Mouse (Mus musculus) CH12.LX (cell line): ENCODE measurements around the gene Dnase2b. TPM values are rescaled to one million over a fixed set of nuclear protein-coding genes. Genes with fewer than 3 reads are reported as not detected.

ENCODE experiments used
- DNase-seq: peaks from one replicate; pipeline ENCODE4 v3.0.0-alpha.2; 2013; ENCODE audit errors: extremely low read depth
- H3K27ac ChIP-seq: 2 replicates; pipeline ENCODE4 v1.5.1; 2012; ENCODE audit warnings: low read depth, mild to moderate bottlenecking, control low read depth, moderate library complexity; ENCODE audit not compliant: insufficient read depth
- H3K27me3 ChIP-seq: replicated peaks from 2 replicates; pipeline ENCODE3; 2012; ENCODE audit warnings: inconsistent platforms
- H3K36me3 ChIP-seq, 2 experiments: replicated peaks in 1 of 2; 2 replicates each; pipeline versions ENCODE3 to v1.6.1; 2012; ENCODE audit warnings: inconsistent platforms in 1 of 2, low read length in 1 of 2, mild to moderate bottlenecking in 1 of 2, mixed read lengths in 1 of 2, moderate library complexity in 1 of 2; ENCODE audit not compliant: control insufficient read depth in 1 of 2, insufficient read depth in 1 of 2
- H3K4me1 ChIP-seq, 2 experiments: 2 replicates each; pipeline ENCODE4 v1.6.1; 2012; ENCODE audit warnings: inconsistent platforms in 1 of 2, moderate library complexity in 1 of 2; ENCODE audit not compliant: insufficient read depth in 2 of 2, control insufficient read depth in 1 of 2
- H3K4me2 ChIP-seq: 2 replicates; pipeline ENCODE4 v1.6.1; 2012; ENCODE audit warnings: low read depth, mild to moderate bottlenecking, control low read depth; ENCODE audit not compliant: poor library complexity, insufficient read depth, severe bottlenecking
- H3K4me3 ChIP-seq, 3 experiments: fragments of 150-350 bp in 1 of 3; sonication (generic) in 1 of 3; replicated peaks in 1 of 3; 2 replicates each; pipeline versions ENCODE3 to v1.5.1; 2011 to 2012; ENCODE audit warnings: low read depth in 2 of 3, low read length in 2 of 3, mild to moderate bottlenecking in 2 of 3, moderate library complexity in 2 of 3, control low read depth in 1 of 3, improper control_type of control experiment in 1 of 3, inconsistent platforms in 1 of 3, mixed read lengths in 1 of 3; ENCODE audit not compliant: poor library complexity in 1 of 3
- H3K79me2 ChIP-seq: replicated peaks from 2 replicates; pipeline ENCODE4 v1.6.1; 2012; ENCODE audit warnings: mild to moderate bottlenecking, moderate library complexity; ENCODE audit not compliant: control insufficient read depth, poor library complexity, insufficient read depth, severe bottlenecking; ENCODE audit errors: extremely low read depth
- H3K9ac ChIP-seq: 2 replicates; pipeline ENCODE4 v1.6.1; 2012; ENCODE audit warnings: low read depth, mild to moderate bottlenecking, control low read depth, moderate library complexity; ENCODE audit not compliant: insufficient read depth
- H3K9me3 ChIP-seq: replicated peaks from 2 replicates; pipeline ENCODE3; 2012; ENCODE audit warnings: low read length, inconsistent platforms, mixed read lengths
- CHD1 ChIP-seq: IDR thresholded peaks from 2 replicates; pipeline ENCODE4 v1.6.1; 2012; ENCODE audit warnings: low read depth, low read length, improper control_type of control experiment, inconsistent platforms
- CHD2 ChIP-seq: IDR thresholded peaks from 2 replicates; pipeline ENCODE4 v1.6.1; 2011; ENCODE audit warnings: low read length, improper control_type of control experiment
- CTCF ChIP-seq, 2 experiments: IDR thresholded peaks in 1 of 2; conservative IDR thresholded peaks in 1 of 2; 2 replicates each; pipeline ENCODE4 v1.5.1; 2011 to 2012; ENCODE audit warnings: low read depth in 2 of 2, low read length in 2 of 2, improper control_type of control experiment in 1 of 2, inconsistent platforms in 1 of 2, mild to moderate bottlenecking in 1 of 2, moderate library complexity in 1 of 2
- E2F4 ChIP-seq: IDR thresholded peaks from 2 replicates; pipeline ENCODE4 v1.6.1; 2011; ENCODE audit warnings: low read depth, low read length, improper control_type of control experiment; ENCODE audit not compliant: insufficient replicate concordance
- ELF1 ChIP-seq: IDR thresholded peaks from 2 replicates; pipeline ENCODE4 v1.6.1; 2014; ENCODE audit warnings: low read depth, mild to moderate bottlenecking, inconsistent platforms, low read length, improper control_type of control experiment
- EP300 ChIP-seq: IDR thresholded peaks from 2 replicates; pipeline ENCODE4 v1.6.1; 2011; ENCODE audit warnings: low read length, improper control_type of control experiment
- ETS1 ChIP-seq: conservative IDR thresholded peaks from 2 replicates; pipeline ENCODE4 v1.6.1; 2012; ENCODE audit warnings: low read depth, mild to moderate bottlenecking, inconsistent platforms, low read length, improper control_type of control experiment, moderate library complexity
- GABPA ChIP-seq: IDR thresholded peaks from 2 replicates; pipeline ENCODE4 v1.6.1; 2012; ENCODE audit warnings: low read depth, low read length, improper control_type of control experiment, inconsistent platforms; ENCODE audit not compliant: insufficient replicate concordance
- JUN ChIP-seq: IDR thresholded peaks from 2 replicates; pipeline ENCODE4 v1.6.1; 2011; ENCODE audit warnings: low read depth, mild to moderate bottlenecking, low read length, improper control_type of control experiment, moderate library complexity; ENCODE audit not compliant: insufficient read depth
- JUND ChIP-seq: conservative IDR thresholded peaks from 2 replicates; pipeline ENCODE4 v1.6.1; 2011; ENCODE audit warnings: low read depth, low read length, improper control_type of control experiment
- KAT2A ChIP-seq: IDR thresholded peaks from 2 replicates; pipeline ENCODE4 v1.6.1; 2012; ENCODE audit warnings: low read length, improper control_type of control experiment, inconsistent platforms; ENCODE audit not compliant: insufficient replicate concordance
- MAZ ChIP-seq: IDR thresholded peaks from 2 replicates; pipeline ENCODE4 v1.6.1; 2012; ENCODE audit warnings: low read depth, mild to moderate bottlenecking, inconsistent platforms, low read length, improper control_type of control experiment, moderate library complexity
- MXI1 ChIP-seq: IDR thresholded peaks from 2 replicates; pipeline ENCODE4 v1.6.1; 2011; ENCODE audit warnings: mild to moderate bottlenecking, low read depth, low read length, improper control_type of control experiment
- MYC ChIP-seq: IDR thresholded peaks from 2 replicates; pipeline ENCODE4 v1.6.1; 2011; ENCODE audit warnings: low read depth, mild to moderate bottlenecking, improper control_type of control experiment, low read length
- NELFE ChIP-seq: IDR thresholded peaks from 2 replicates; pipeline ENCODE4 v1.6.1; 2011; ENCODE audit warnings: low read depth, low read length, improper control_type of control experiment
- PAX5 ChIP-seq: IDR thresholded peaks from 2 replicates; pipeline ENCODE4 v1.6.1; 2012; ENCODE audit warnings: low read length, inconsistent platforms, mixed read lengths
- POLR2AphosphoS2 ChIP-seq: IDR thresholded peaks from 2 replicates; pipeline ENCODE4 v1.6.1; 2011; ENCODE audit warnings: low read depth, low read length, improper control_type of control experiment
- RAD21 ChIP-seq: IDR thresholded peaks from 2 replicates; pipeline ENCODE4 v1.6.1; 2011; ENCODE audit warnings: low read depth, mild to moderate bottlenecking, low read length, improper control_type of control experiment, moderate library complexity
- RCOR1 ChIP-seq: conservative IDR thresholded peaks from 2 replicates; pipeline ENCODE4 v1.6.1; 2012; ENCODE audit warnings: low read depth, mild to moderate bottlenecking, inconsistent platforms, low read length, improper control_type of control experiment
- SIN3A ChIP-seq: IDR thresholded peaks from 2 replicates; pipeline ENCODE4 v1.6.1; 2012; ENCODE audit warnings: low read length, improper control_type of control experiment, inconsistent platforms
- SMC3 ChIP-seq: IDR thresholded peaks from 2 replicates; pipeline ENCODE4 v1.6.1; 2011; ENCODE audit warnings: low read depth, low read length, improper control_type of control experiment
- UBTF ChIP-seq: IDR thresholded peaks from 2 replicates; pipeline ENCODE4 v1.6.1; 2012; ENCODE audit warnings: low read depth, mild to moderate bottlenecking, inconsistent platforms, low read length, improper control_type of control experiment, moderate library complexity
- ZC3H11A ChIP-seq: IDR thresholded peaks from 2 replicates; pipeline ENCODE4 v1.6.1; 2012; ENCODE audit warnings: low read depth, mild to moderate bottlenecking, inconsistent platforms, low read length, improper control_type of control experiment
- ZKSCAN1 ChIP-seq: IDR thresholded peaks from 2 replicates; pipeline ENCODE4 v1.6.1; 2012; ENCODE audit warnings: low read depth, inconsistent platforms, low read length, improper control_type of control experiment, borderline replicate concordance
- ZMIZ1 ChIP-seq: IDR thresholded peaks from 2 replicates; pipeline ENCODE4 v1.6.1; 2012; ENCODE audit warnings: low read depth, mild to moderate bottlenecking, inconsistent platforms, low read length, improper control_type of control experiment
- dilution Hi-C: fragments of 300-500 bp; cut with MboI; formaldehyde crosslinking; loops from 2 replicates; pipeline ENCODE4 v1.14.3; 2020; ENCODE audit warnings: low sequenced_read_pairs; ENCODE audit not compliant: extremely low pct_unique_long_range_greater_than_20kb, extremely low pct_ligation_motif_present
- in situ Hi-C: fragments of 300-500 bp; cut with MboI; formaldehyde crosslinking; loops from 3 replicates; pipeline ENCODE4 v1.14.3; 2019; ENCODE audit warnings: low sequenced_read_pairs, low pct_ligation_motif_present, low pct_unique_long_range_greater_than_20kb, mixed read lengths
- polyA plus RNA-seq: library from polyadenylated mRNA; unstranded; fragments of >175 nt; gene quantifications from 2 replicates; pipeline ENCODE4 v1.2.1, GENCODE M21; 2012; ENCODE audit warnings: low read depth; ENCODE audit not compliant: insufficient read length
- total RNA-seq, 2 experiments: library from RNA; depleted of rRNA; stranded (reverse); fragments of 300-350 nt in 1 of 2; fragments of >200 nt in 1 of 2; gene quantifications; 2 replicates each; pipeline ENCODE4 v1.2.3; 2012 to 2014

Gene Dnase2b
- total and polyA plus RNA-seq, 3 experiments = not detected

GRCm38 (mm10) chr3:146557507-146557906 lies 57.9 kb downstream of the Dnase2b start:
- no peak overlapping the region for H3K4me3 ChIP-seq
- no peak overlapping the region for H3K9ac ChIP-seq
- no peaks in the 10 kb centered on the region for H3K27me3 ChIP-seq
- H3K79me2 ChIP-seq = no peaks in the 10 kb centered on the region
- H3K4me2 ChIP-seq = no peak overlapping the region
- DNase-seq = no peak
- H3K9me3 ChIP-seq = no peaks in the 10 kb centered on the region
- no peaks in the 10 kb centered on the region for H3K36me3 ChIP-seq
- no peak overlapping the region for H3K27ac ChIP-seq
- in situ Hi-C loops (no loop called here), dilution Hi-C loops (no loop called here)
- TF ChIP-seq EP300 (no peak), CHD1 (no peak), ZKSCAN1 (no peak), MAZ (no peak), JUN (no peak), JUND (no peak), E2F4 (no peak), SIN3A (no peak), ZC3H11A (no peak), POLR2AphosphoS2 (no peak), ETS1 (no peak), KAT2A (no peak), GABPA (no peak), UBTF (no peak), PAX5 (no peak), SMC3 (no peak), ZMIZ1 (no peak), MXI1 (no peak)
- H3K4me1 ChIP-seq = peaks cover 0 to 7% of the 10 kb centered on the region in 2 experiments; a peak in 2 of 4 replicates

GRCm38 (mm10) chr3:146556567-146556966 lies 58.8 kb downstream of the Dnase2b start:
- Histone ChIP-seq H3K79me2 (no peaks in the 10 kb centered on the region), H3K4me2 (no peak overlapping the region), H3K4me1 (peaks cover 0 to 7% of the 10 kb centered on the region in 2 experiments; a peak in 2 of 4 replicates), H3K36me3 (no peaks in the 10 kb centered on the region), H3K4me3 (no peak overlapping the region), H3K27ac (no peak overlapping the region), H3K27me3 (no peaks in the 10 kb centered on the region), H3K9ac (no peak overlapping the region), H3K9me3 (no peaks in the 10 kb centered on the region)
- peak; percentile 17 for DNase-seq
- TF ChIP-seq CTCF (conservative IDR thresholded peaks at IDR 0.05 in 1 of 2, IDR thresholded peaks at IDR 0.05 in 1 of 2; ENCODE audit: low read depth in 2 of 2, low read length in 2 of 2) (peak in 1 of 2 experiments; percentile 64; a peak in 2 of 4 replicates), CHD1 (no peak), CHD2 (no peak), MYC (no peak), GABPA (no peak), SMC3 (peak; percentile 73), RAD21 (peak; percentile 34), NELFE (no peak), ELF1 (0 out of 2 replicates have a peak, but pooled peaks have one; percentile 8), RCOR1 (no peak), KAT2A (no peak)
- in situ Hi-C loops (no loop called here), dilution Hi-C loops (no loop called here)
